Mouse (Mus musculus) layer of hippocampus, adult 9-10 months (tissue): Measurements from ENCODE around the gene Gramd1a.

Experiments used
- DNase-seq: peaks from one replicate; pipeline ENCODE4 v3.0.0; 2022; ENCODE audit warnings: low spot score

Gramd1a gene

DNA sequence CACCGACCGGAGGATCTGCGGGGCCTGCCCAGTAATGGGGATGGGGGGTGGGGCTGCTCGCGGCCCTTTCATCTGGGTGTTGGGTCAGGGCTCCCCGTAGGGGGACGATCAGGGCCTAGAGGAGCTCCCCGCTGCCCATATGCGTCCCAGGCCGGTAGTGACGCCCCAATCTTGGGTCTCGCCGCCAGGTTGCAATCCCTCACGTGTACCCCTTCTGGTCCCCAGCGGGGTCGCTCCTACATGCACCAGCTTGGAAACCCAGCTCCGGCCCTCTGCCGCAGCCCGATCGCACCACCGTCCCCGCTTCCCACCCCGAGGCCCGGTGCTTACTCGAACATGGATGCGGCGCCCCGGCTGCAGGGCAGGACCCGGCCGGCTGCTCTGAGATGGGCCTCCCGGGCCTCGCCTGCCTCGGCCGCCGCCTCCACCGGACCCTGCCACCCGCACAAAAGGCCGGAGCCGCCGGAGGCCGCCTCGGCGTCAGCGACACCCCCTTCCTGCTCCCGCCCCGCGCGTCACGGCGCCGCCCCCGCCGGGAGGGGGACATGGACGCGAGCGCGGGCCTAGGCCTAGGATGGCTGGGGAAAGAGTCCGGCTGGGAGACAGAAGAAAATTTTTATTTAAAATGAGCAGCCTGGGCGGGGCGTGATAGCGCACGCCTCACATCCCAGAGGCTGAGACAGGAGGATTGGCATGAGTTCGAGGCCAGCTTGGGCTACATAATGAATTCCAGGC is 5.0 kb downstream of the Gramd1a start:
- DNase-seq, result no peak

DNA sequence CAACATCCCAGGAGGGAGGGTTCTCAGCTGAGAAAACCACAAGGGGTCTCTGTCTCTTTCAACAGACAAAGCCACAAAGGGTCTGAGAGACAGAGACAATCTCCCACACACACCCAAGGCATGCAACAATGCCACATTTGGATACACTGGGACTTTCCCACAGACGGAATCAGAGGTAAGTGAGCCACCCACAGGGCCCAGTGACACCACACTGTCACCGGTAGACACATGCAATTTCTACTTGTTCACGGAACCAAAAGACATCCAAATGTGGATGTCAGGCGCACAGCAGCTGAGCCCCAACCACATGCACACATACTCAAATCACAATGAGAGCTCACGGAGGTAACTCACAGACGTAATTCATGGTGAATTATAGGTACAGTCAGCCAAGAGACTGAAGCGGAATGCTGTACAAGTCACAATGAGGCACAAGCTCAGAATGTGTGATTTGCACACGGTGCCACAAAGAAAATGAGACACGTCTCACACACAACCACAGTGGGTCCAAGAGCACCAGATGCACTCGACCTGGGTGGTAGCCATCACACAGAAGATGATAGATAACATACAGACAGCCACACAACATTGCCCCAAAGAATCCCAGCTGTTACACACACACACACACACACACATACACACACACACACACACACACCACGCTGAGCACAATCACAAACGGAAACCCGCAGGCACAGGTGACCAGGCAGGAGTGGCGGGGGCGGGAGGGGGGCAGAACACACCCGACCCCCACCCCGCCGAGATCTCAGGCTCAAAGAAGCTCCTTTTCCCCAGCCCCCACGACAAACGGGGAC is 5.7 kb downstream of the Gramd1a start:
- DNase-seq, result peak; percentile 29

DNA sequence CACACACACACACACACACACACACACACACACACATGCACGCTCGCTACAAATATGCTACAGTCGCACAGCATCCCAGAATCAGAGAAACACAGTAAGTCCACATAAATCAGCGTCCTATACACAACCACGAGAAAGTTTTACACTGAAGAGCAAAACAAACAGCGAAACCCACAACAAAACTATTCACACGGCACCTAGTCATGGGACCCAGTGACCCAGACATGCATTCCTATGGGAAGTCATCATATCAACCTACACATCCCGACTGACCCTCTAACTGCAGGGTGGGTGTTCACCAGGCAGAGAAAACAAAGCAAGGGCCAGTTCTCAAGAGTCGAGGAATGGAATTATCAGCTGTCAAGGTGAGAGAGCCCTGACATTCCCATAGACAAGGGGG is 6.4 kb downstream of the Gramd1a start:
- DNase-seq, result no peak

DNA sequence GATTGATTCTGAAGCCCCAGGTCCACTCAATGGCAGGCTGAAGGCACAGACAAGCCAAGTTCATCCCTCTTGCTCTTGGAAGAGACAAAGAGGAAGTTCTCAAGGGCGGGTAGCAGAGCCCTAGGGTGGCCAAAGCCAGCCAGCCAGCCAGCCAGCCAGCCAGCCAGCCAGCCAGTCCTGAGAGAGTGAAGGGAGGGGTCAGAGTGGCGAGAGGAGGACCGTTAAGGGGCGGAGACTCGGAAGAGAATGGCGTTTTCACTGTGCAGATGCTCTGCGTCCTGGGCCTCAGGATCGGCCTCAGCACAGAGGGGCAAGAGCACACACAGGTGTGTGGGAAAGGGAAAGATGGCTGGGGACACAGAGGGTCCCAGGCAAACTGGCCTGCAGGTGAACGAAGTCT is 6.9 kb downstream of the Gramd1a start:
- DNase-seq, result no peak

DNA sequence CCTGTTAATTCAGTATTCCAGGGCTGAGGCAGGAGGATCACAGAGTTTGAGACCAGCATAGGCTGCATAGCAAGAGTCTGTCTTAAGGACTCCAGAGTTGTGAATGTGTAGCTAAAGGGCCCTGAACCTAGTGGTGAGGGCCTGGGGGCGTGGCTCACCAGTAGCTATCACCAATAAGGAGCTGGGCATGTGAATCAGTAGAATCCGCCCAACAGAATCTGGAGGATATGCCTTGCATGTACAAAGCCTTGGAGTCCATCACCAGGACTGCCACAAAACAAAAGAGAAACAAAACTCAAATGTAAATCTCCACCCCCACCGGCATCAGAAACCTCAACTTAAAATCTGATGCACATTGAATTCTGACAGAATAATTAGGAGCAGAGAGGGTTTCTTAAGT is 7.6 kb downstream of the Gramd1a start:
- DNase-seq, result no peak

DNA sequence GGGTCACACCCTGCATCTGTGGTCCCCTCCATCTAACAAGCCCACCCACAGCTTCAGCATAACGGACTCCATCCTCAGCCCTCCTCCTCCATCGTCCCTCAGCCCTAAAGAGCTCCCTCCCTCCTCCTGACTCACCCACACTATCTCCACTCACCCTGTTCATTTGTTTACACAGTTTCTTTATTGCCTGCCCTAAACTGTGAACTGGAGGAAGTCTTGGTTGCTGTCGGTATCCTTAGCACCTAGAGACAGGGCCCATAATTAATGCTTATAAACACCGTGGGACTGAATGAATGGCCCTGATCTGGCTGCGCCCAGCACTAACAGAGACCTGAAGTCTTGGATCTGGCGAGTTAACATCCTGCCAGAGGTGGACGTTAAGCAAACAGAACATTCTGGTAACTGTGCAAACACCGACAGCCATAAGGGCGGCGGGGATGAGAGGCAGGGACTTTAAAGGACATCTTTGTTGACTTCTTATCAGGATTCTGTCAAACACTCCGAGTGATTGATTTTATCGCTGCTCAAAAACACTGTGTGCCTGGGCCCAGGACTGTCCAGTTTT is 10.0 kb downstream of the Gramd1a start:
- DNase-seq, result no peak

DNA sequence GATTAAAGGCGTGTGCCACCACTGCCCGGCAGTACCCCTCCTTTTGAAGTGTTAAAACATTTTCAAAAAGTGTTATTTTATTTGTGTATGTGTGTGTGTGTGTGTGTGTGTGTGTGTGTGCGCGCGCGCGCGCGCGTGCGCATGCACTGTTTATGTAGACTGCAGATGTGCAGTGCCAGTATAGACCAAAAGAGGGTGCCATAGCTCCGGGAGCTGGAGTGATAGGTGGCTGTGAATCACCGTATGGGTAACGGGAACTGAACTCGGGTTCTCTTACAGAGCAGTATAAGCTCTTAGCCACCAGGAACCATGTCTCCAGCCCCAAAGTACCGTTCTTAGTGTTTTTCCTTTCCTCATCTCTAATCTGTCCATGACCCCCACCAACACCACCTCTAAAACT is 10.8 kb downstream of the Gramd1a start:
- no peak for DNase-seq

DNA sequence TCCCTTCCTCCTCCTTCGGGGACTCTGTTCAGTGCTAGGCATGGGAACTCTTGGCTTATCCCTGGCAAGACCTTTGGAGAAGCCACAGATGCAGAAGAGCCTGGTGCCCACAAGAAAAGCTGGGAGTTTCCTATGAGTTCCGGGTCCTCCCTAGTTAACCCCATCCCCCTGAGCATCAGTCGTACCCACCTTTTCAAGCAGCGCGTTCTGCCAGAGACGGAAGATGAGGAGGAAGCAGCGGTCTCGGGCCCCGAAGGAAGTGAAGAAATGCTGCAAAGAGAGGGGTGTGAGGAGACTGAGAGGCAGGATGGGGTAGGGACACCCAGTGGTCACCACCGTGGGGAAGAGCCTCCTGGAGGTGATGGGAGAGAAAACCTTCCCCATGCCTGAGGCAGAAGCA is 14.8 kb downstream of the Gramd1a start:
- DNase-seq, result no peak

DNA sequence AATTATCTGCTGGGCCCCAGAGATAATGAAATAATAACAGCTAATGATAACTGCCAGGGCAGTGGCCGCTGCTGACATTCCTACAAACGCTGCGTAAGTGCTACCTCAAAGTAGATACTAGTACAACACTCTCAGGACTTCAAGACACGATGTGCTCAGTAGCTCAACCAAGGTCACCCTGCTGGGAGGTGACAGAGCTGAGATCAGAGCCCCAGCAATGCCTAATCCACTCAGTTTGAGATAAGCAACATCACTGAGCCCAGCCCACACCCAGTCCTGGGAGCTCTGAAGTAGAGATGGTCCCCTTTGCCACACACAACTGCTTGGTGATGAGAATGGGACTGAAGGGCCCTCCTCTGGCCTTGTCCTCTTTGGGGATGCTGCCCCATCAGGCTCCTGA is 15.4 kb downstream of the Gramd1a start:
- DNase-seq, result no peak

DNA sequence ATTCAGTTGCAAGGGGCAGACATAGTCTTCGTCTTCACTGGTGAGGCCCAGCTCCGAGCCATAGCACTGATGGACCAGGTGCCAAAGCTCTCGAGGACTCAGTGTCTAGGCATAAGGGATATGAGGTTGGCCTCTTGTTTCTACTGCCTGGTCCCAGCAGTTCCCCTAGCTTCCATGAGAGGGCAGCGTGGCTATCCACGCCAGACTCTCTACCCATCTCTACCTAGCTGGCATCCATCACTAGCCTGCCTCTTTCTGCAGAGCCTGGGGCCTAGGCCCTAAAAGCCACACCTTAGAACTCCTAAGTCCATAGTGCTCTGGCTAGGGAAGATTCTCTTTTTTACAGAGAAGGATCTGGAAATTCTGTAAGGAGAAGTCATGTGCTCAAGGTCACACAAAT is 15.9 kb downstream of the Gramd1a start:
- DNase-seq, result no peak

DNA sequence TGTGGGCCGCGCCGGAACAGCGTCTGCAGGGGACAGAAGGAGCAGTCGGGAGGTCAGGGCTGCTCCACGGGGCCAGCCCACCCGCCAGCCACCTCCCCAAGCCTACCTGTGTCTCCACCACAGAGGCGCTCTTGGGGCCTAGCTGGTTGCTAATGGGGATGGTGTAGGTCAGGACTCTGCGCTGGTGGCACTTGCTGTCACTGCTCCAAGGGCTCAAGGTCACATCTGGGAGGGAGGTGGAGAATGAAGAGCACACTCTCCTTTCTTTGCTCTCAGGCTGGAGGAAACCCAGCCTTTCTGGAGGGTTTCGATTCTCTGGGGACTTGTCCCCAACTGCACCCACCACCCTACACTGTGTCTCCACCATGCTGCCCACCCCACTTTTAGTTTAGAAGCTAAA is 20.0 kb downstream of the Gramd1a start:
- DNase-seq, result no peak

DNA sequence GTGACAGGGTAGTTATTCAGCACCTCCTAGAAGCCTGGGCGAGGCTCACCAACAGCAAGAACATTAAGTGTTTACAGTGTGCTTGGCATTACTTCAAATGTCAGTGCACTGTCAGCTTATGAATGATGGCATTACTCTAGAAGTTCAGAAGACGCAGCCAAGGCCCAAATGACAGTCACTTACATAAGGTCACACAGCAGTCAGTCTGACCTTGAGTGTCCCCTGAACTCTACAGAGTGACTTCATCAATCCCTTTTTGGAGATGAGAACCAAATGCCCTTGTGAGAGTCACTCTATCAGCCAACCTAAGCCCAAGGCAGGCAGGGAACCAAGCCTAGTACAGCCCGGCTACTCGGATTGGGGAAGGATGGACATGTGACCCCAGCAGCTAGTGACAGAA is 23.8 kb downstream of the Gramd1a start:
- DNase-seq, result no peak

DNA sequence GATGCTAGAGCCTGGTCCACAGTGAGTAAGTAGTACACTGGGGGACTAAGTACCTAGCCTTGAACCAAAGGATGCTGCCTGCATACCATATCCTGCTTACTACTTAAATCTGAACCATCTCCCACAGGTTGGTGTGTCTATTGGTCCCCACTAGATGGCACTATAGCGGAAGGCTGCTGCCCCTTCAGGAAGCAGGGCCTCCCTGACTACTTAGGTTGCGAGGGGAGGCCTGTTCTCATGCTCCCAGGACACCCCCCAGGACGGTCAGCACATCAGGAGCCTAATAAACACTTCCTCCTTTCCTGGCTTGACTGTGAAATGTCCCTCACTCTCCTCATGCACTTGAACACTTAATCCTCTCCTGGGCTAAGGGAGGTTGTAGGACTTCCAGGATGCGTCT is 24.9 kb downstream of the Gramd1a start:
- no peak for DNase-seq

DNA sequence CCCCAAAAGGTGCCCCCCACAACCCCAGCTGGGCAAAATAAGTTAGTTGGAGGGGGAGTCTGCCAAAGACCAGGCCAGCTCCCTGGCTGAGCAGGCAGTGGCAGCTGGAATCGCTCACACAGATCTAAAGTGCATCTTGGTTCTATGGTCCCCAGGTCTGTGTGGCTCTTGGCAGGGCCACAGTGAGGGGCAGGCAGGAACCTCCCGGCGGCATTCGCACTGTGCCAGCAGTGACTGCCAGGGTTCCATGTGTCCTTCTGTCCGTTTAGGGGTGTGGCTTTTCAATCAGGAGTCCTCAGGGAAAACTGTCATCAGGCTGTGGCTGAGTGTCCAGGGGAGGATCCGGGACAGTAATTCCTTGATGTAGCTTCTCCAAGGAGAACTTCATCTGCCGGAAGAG is 25.5 kb downstream of the Gramd1a start:
- DNase-seq, result no peak

DNA sequence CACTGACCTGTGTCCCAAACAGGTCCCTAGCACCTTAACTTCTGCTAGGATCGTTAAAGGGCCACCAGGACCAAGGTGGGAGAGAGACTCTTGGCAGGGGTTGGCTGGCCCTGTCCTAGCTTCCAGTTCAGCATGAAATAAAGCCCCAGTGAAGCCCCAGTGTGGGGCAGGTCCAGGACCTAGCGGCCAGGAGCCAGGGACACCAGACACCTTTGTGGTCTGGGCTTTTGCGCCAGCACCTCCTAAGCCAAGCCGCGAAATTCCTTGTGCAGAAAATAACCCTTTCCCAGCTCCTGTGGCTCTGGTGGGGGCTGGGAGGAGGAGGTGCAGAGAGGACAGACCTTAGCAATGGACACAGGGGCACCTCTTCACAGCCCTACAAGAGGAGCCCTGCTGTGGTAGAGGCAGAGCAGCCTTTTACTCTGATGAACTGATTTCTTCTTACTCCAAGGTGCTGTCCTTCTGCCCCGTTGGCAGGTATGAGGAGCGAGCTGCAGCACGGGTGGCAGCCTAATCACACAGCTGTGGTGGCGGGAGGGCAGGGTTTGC is 27.5 kb downstream of the Gramd1a start:
- DNase-seq, result no peak

DNA sequence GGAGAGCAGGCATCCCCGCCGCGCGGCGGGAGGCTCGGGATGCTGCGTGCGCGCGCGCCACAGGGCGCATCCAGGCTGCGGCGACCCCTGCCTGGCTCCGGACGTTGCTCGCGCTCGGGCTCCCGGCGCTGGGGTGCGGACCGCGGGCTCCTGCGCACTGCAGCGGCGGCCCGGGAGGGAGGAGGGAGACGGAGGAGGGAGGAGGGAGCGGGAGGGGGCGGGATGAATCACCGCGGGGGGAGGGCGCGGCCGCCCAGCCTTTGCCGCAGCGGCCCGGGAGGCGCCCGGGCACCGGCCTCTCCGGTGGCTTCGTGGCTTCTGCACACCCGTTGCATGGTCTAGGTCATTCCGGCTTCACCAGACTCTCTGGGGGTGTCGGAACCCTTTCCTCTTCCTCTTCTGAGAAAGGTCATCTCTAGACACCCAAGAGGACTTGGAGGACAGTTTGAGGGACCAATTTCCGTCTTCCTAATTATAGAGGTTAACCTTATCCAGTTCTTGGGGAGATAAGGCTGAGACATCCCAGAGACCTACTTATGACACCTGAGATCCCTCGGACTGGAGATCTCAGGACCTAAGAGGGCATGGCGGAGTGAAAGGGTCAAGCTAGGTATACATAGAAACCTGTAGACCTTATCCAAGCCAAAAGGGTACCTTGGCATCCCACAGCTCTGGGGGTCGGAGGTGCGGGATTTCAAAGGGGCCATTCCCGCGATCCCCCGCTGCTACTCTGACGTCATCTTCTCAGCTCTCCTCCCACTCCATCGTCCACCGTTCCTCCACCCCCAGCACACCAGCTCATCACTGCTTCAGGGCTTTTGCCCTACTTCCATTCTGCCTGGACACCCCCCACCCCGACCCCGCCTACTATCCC is 28.6 kb downstream of the Gramd1a start, which contains the start of gene Scn1b:
Scn1b (minus strand) TSS at position 153 of the 874 bp plus-strand sequence.
- no peak for DNase-seq

DNA sequence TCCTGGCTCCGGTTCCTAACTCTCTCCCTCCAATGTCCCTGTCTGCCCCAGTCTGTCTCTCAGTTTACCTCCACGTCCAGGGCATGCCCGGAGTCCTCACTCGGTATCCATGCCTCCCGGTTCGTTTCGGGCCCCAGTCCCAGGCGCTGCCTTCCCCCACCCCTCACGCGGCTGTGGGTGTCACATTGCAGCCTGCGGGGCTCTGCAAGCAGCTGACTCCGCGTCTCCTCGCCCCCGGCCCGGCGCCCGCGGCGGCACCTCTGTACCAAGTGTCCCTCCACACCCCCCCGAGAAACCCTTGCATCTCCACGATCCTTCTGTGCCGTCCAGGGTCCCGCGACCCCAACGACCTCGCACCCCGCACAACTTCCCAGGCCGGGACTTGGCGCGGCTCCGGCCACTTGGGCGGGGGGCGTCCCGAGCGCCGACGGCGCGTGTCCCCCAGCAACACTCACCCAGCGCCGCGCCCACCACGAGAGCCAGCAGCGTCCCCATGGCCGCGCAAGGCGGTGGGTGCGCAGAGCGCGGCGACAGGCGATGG is 29.4 kb downstream of the Gramd1a start:
- DNase-seq, result no peak

DNA sequence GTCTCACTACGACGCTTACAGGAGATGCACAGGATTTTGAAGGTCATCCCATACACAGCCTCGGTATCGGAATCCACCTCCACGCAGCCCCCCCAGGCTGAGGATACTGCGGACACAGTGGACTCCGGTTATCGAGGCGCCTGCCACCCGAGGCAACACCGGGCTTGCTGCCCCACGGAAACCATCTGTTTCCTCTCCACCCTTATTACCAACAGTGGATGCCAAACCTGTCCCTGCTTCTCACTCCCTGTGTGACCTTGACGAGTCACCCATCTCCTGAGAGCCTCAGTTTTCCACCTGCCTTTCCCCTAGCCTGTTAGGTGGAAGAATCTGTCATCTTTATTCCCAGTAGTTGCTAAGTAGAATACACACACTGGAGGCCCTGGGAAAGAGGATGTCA is 30.6 kb downstream of the Gramd1a start:
- no peak for DNase-seq

DNA sequence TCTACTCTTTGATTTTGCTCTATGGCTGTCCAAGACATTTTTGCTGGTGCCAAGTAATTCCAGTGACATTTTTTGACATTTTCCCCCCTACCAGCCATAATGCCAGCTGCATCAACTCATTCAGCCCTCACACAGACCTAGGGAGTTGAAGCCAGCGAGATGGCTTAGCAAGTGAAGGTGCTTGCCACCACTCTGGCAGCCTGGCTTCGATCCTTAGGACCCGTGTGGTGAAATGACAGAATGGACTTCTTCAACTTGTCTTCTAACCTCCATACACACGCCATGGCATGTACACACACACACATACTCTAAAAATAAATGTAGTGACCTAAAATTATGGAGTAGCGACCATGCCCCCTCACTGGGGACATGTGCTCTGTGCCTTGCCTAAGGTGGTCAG is 31.3 kb downstream of the Gramd1a start:
- DNase-seq, result no peak

DNA sequence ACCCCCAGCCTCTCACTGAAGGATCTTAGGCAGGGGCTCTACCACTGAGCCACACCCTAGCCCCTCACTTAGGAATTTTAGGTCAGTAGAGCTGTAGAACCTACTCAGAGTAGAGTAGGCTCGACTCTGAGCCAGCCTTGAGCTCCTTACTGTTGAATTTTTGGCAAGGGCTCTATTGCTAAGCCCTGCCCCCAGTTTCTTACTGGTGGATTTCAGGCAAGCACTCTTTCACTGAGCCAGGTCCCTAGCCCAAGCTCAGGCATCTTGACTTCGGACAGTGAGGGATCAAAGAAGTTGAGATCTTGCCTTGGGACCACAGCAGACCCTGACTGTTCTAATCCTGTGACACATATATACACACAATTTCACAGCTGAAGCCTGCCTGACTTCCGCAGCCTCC is 32.0 kb downstream of the Gramd1a start:
- no peak for DNase-seq
